Mouse (Mus musculus) monocyte, adult 5-6 weeks (primary cell): ENCODE measurements around the gene Lin9. TPM values are rescaled to one million over a fixed set of nuclear protein-coding genes. Genes with fewer than 3 reads are reported as not detected.

Experiments
- ATAC-seq: fragments of 153-309, 156-312 bp; replicated peaks from 2 replicates; pipeline ENCODE4 v1.8.0; 2017; ENCODE audit warnings: mild to moderate bottlenecking; ENCODE audit not compliant: low TSS enrichment, insufficient number of reproducible peaks, severe bottlenecking, poor library complexity, low FRiP score
- total RNA-seq: library from RNA; stranded (forward); fragments of 200-1000, 200-491, 200-594 nt; gene quantifications from 3 replicates; pipeline ENCODE4 v1.2.3, GENCODE M21; 2017

The Lin9 gene
- total RNA-seq, 1 experiment from 2014 or later = 9.1 TPM

DNA sequence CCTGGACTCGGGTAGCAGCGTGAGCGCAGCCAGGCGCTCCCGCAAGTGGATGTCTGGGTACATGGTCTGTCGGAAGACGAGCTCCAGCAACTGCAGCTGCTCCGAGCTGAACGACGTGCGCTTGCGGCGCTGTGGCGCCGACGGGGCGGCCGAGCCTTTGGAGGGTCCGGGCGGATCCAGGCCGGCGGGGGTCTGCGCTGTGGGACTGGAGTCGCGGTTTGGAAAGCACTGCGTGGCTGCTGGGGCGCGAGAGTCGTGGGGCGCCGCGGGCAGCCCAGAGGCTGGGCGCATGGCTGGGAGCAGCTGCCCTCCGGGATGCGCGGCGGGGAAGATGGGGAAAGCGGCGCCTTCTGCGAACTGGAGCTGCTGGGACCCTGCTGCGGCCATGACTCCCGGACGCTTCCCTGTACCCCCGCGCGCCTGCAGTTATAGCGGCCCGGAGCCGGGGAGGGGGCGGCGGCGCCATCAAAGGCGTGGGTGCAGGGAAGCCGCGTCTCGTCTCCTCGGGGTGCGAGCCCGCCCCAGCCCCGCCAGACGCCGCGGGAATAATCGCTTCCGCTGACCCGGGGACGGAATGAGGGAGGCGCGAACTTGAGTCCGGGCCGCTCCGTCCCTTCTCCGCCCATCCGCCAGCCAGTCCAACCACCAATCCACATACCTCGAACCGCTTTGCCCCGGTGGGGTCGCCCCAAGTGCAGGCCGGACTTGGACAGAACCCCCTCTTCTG, 55.8 kb downstream of the Lin9 start, which contains the start of gene Mixl1:
Mixl1 (minus strand) TSS at position 409 of the 727 bp plus-strand sequence.
- no peak for ATAC-seq

DNA sequence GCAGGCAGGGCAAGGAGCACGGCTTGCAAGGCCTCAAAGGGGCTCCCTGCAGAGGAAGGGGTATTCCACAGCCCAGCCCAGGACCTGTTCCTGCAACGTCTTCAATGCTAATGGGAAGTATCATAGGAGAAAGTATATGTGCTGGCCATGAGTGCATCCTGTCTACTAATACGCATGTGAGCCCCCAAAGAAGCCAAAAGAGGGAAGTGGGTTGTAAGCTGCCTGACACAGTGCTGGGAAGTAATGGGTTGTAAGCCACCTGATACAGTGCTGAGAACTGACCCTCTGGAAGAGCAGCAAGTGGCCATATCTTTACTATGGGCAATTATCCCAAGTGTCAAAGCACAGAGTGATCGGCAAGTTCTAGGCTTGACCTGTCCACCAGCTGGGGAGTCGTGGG, 57.1 kb downstream of the Lin9 start:
- ATAC-seq = no peak

DNA sequence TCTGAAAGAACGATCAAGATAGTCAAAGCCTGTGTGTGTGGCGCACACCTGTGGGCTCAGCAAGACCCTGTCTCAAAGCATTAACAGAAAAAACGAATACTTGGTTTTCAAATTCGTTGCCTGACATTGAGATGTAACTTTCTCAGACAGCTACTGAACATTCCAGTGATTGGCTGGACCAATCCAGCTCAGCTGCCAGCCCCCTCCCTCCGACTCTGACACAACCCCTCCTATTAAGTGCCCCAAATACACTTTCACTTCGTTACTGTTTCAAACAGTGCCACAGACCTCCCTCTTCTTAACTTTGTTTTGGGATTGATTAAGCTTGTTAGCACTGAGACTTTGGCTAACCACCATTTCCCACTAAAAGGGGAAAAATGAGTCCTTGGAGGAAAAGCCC, 62.5 kb downstream of the Lin9 start:
- no peak for ATAC-seq

DNA sequence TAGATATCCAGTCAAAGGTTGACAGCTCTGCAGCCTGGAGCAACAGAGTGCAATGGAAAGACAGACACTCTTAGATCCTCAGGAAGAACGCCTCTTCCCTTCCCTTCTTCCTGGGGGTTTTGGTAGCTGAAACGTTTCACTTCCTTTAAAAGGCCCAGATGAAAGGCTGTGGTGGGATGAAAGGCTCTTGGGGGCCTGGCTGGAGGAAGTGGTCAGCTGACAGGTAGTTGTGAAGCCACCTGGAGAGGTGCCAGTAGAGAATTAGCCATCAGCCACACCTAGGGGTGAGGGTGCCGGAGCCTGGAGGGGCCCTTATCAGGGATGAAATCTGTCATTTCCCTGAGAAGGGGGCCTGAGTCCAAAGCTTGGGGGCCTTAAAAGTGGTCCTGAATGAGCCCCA, 66.4 kb downstream of the Lin9 start:
- ATAC-seq = no peak

DNA sequence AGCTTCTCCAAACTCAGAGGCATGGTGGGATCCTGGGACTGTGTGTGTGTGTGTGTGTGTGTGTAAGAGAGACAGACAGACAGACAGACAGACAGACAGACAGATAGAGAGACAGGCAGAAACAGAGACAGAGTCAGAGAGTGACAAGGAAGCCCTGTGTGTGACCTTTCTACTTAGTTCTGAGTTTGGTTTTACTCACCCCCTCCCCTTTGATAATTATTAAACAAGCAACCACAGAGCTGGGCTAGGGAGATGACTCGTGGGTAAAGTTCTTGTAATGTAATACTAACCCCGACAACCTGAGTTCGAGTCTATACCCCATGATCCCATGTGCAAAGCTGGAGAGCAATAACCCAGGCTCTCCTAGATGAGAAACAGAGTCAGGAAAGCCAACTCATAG, 66.9 kb downstream of the Lin9 start:
- ATAC-seq = no peak

DNA sequence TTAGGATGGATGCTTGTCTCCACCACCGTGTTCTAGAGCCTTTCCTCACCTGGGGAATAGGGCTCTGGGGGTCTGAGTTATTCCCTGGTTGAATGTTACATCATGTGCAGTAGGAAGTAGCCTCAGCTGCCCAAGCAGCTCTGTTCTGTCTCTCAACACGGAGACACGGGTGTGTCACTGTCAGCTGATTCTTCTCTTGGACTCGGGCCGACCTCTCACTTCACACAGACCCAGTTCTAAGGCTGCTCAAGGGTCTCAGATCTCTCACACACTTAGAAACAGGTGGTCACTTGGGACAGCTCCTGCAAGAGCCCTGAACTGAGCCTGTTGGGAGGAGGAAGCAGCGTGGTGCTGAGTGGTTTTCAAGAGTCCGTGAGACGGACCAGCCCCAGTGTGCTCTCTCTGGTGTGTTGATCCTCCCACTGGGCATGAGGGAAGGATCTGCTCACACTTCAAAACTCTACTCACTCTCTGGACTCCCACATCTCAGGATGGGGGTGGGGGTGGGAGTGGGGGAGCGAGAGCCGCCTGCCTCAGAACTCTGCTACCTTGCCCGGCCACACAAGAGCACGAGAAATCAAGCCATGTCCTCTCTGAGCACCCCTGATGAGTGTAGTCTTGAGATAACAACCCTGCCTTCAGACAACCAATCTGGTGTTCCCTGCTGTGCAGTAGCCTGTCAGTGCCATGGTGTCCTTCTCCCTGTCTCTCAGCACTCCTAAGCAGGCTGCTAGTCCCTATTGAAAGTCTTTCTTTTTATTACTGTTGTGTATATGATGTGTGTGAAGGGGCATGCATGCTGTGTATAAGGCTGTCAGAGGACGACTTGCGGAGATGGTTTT, 68.2 kb downstream of the Lin9 start:
- no peak for ATAC-seq

DNA sequence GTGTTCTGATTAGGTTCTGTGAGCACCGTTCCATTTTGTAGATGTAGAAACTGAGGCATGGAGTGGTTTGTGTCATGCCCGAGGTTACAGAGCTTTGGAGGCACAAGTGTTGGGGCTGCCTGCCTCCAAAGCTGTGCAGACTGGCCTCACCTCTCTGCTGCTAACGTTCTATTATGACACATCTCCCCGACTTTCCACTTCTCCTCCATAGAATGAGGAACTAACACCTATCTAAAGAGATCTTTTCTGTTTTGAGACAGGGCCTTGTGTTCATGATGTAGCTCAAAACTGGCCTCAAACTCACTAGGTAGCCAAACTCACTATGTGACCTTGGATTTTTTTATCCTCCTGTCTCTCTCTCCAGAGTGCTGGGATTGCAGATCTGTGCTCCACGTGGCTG, 77.8 kb downstream of the Lin9 start:
- no peak for ATAC-seq

DNA sequence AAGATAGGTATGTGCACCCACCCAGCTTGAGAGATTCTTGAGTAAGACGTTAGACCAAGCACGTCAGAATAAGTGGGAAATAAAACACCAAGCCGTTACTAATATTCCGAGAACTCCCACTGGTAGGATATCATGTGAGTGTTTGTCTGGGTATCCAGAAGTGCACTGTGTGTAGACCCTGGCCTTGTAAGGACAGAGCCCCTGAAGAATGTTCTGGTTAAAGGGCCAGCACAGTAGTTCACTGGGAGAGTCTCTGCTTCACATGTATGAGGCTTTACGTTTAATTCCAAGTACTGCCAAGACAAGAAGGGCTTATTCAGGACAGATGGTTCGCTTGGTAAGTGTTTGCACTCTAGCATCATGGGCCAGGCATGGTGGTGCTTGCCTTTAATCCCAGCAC, 78.5 kb downstream of the Lin9 start:
- no peak for ATAC-seq

DNA sequence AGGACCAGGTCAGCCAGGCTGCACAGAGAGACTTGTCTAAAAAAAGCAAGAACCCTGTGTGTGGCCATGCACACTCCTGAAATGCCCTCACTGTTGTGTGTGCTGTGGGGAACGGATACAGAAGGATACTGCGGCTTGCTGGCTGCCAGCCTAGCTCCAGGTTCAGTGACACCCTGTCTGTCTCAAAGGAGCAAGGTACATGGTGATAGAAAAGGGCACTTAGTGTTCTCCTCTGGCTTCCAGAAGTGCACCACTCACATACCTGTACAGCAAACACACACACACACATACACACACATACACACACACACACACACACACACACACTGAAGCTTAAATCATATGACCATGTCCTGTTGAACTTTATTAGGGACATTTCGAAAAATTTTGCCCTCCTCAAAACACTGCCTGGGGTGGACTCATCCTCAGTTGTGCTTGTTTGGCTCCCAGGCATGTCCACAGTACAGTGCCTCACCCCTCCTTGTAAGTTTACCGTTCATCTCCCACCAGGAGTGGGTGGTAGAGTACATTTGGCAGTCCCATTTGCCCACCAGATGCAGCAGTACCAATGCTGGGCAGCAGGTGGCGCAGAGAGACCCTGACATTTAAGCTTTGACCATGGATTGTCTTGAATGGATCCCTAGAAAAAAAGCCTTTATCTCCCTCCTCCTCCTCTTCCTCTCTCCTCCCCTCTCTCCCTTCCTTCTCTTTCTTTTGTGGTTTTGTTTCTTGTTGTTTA, 79.2 kb downstream of the Lin9 start:
- peak; percentile 89 for ATAC-seq

DNA sequence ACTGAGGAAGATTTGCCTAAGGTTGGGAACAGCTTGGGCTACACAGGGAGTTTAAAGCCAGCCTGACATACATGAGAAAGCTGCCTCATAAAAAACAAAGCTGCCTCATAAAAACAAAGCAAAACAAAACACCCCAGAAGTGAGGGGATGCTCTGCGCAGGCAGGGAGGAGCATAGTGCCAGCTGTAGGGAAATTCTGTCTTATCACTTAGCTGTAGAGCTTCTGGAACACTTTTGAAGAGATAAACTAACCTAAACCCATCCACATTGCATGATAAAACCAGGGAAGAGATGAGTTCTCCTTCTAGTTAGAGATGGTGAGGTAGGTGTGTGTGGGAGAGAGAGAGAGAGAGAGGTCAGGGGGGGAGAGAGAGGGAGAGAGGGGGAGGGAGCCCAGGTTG, 81.7 kb downstream of the Lin9 start:
- ATAC-seq = no peak

DNA sequence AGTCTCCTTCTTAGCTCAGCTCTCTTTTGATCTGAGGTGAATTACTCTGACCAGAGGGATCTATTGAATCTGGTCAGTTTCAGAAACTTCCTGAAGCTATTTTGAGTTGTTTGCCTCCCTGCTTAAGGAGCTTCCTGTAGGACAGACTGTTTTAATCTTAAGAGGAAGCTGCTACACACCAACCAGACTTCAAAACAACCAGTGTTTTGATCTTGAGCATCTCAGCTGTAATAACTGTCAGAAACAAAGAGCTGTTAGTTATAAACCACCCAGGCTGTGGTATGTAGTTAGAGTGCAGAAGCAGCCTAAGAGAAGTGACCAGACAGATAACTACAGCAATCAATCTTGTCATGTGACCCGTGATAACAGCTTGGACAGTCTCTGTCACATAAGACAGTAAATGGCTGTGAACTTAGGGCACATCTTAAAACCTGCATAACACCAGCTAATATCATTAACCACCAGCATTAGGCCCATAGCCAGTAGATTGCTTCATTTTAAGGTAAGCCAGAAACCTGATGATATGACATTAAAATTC, 82.8 kb downstream of the Lin9 start:
- no peak for ATAC-seq

DNA sequence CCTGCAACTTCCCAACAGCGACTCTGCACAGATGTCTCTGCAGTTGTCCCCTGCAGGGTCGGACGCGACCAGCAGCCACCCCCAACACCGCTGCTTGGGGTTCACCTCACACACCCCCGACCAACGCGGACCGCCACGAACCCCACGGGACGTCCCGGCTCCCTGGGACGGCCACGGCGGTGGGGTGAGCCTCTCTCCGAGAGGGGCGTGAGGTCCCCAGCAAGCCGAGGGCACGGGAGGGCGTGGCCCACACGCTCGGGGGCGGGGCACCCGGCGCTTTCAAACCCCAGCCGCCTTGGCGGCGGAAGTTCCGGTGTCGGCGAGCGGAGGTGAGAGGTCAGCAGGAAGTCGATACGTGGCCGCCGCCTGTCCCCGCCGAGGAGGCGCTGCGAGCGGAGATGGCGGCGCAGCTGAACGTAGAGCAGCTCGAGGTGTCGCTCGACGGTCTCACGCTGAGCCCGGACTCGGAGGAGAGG, 84.8 kb downstream of the Lin9 start, which contains the start of gene Acbd3:
Acbd3 (plus strand) TSS at position 340 of the 476 bp plus-strand sequence.
- peak; percentile 93 for ATAC-seq

DNA sequence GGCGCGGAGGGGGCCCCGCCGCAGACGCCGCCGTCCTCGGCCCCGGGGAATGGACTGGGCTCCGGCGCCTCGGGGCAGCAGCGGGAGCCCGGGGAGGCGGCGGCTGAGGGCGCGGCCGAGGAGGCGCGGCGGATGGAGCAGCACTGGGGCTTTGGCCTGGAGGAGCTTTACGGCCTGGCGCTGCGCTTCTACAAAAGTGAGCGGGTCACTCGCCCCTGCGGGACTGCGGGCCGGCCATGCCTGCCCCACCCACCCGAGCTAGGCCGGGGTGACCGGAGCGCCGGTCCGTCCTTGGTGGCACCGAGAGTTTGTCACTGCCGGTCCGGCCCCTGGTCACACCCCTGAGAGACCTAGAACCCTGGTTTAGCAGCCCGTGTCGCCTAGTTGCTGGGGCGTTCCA, 85.2 kb downstream of the Lin9 start:
- peak; percentile 41; the same call in 1 of the 2 replicates for ATAC-seq

DNA sequence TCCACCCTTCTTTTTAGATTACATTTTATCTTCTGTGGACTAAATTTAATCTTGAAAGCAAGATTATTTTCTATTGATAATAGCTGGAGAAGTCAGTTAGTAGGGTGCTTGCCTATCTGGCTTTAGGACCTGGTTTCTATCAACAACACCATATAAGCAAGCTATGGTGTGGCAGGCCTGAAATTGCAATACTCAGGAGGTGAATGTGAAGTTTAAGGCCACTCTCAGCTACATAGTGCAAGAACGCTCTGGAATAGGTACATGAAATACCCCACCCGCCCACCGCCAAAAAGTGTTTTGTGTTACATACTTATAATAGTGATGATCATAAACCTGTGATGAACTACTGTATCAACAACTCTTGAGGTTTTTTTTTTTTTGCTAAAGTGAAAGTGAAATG, 88.3 kb downstream of the Lin9 start:
- no peak for ATAC-seq

Other genes with a start within 250 kb of the Lin9 start
- gene Stum, start 157.6 kb upstream of the Lin9 start, total RNA-seq = not detected in 3 replicates
- gene Parp1, start 72.2 kb upstream of the Lin9 start, total RNA-seq = 58.1 to 70.1 TPM (median 61.4 TPM) in 3 replicates
- gene Mixl1, start 55.9 kb downstream of the Lin9 start, total RNA-seq = not detected in 3 replicates
- 77.8 to 90.1 TPM (median 79.8 TPM) in 3 replicates for gene Acbd3, start 84.9 kb downstream of the Lin9 start, total RNA-seq
- gene H3f3a, start 172.8 kb downstream of the Lin9 start, total RNA-seq = 1,440 to 2,544 TPM (median 2,182 TPM) in 3 replicates
- 45.3 to 50.4 TPM (median 49.6 TPM) in 3 replicates for gene Sde2, start 210.0 kb downstream of the Lin9 start, total RNA-seq